Mouse (Mus musculus) ovary, postnatal 10 days (tissue): ENCODE results near the gene Rnf148.

Source experiments
- DNase-seq: peaks from one replicate; pipeline ENCODE4 v3.0.0; 2022; ENCODE audit warnings: low spot score

Gene Rnf148

DNA sequence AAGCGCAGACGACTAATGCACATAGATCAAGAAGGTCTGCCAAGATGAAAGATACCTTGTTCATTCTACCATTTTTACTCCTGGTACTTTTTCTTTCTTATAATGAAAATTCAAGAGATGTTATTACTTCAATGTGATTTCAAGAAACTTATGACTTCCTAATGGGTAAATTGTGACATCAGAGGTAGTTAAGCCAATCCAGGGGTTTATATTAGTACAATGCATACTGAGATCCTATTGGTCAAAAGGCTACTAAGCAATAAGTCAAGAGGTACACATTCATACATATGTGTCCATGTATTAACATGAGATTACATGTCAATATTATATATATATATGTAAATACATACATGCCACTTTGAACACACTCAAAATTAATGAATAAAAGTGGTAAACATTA is at the start of gene Rnf148:
Gene Rnf148, minus strand, starts transcription at position 101 of the 400 bp plus-strand sequence.
- no peak for DNase-seq

DNA sequence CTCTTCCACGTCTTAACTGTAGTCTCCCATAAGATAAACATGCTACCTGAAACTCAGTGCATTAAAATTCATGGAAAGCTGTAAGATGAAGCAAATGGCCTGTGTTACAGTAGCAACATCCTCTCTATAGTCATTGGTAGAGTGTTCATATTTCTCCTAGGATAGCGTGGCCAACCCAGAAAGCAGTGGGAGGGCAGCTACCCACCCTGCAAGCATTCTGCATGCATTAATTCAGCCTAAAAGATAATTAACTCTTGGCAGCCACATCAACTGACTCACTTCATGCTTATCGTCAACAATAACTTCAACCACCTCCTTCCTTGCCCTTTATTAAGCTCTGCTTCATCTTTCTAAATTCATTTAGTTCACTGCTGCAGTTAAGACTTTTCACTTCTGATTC is 45.9 kb upstream of the Rnf148 start:
- DNase-seq = no peak

GRCm38 (mm10) chr6:23678172-23678571 is 23.2 kb upstream of the Rnf148 start:
- no peak for DNase-seq

DNA sequence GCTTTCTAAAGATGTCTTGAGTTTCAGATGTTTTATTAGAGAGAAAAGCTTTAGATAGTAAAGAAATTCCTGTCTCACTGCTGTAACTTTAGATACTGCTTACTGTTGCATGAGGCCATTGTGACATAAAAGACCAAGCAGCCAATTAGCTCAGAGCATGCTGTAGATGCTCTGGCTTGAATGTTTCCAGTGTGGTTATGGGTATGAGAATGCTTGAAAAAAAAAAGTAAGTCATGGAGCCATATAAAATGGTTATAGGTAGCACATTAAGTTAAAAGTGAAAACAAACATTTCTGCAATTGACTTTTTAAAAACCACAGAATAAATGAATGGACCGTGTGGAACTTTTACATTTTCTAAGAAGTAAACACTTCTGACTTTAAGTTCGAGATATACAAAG is 4.7 kb downstream of the Rnf148 start, which contains the start of gene Rnf133:
Gene Rnf133, minus strand, starts transcription at position 101 of the 400 bp plus-strand sequence.
- no peak for DNase-seq

- no peak for DNase-seq
Measured at GRCm38 (mm10) chr6:23648732-23649131, 6.2 kb downstream of the Rnf148 start.

DNA sequence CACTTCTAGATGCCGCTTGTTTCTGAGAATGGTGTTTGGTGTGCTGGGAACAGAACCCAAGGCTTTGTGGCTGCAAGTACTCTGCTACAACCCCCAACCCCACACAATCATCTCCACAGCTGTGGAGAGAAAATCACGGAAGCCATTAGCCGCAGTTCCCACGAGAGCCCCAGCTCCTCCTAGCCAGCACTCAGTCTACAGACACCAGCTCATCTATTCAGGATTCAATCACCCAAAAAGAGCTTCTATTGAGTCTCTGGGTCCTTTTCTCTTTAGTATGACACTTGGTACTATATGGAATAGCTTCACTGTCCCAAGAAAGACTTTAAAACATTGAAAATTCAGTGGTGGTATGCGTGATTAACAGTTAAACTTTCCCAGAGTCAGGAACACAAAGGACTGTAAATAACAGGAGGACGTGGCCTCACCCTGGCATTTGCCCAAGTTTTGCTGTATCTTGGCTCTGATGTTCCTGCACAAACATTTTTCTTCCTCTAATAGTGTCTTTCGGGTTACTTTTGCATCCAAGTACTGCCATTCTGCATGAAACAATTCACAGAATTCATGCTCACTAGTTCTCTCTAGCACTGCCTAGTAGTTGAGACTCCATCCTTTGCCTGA is 7.2 kb downstream of the Rnf148 start:
- DNase-seq = no peak

- DNase-seq = no peak
Measured at GRCm38 (mm10) chr6:23637081-23637480, 17.9 kb downstream of the Rnf148 start.

- no peak for DNase-seq
Measured at GRCm38 (mm10) chr6:23635208-23635607, 19.7 kb downstream of the Rnf148 start.

DNA sequence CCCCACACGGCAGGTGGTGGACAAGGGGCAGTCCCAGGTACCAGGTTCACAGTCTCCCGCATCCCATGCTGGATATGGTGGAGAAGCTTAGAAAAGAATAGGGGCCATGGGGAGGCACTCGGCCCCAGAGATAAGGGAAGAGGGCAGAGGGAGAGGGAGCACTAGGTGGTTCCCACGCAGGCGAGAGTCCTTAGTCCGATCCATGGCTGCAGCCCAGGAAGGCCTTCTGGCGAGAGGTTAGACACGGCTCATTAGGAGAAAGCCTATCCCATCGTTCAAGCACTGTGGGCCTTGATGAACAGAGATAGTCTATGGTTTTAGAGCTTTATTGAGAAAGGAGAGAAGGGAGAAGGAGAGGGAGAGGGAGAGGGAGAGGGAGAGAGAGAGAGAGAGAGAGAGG is 20.9 kb downstream of the Rnf148 start:
- DNase-seq = no peak

DNA sequence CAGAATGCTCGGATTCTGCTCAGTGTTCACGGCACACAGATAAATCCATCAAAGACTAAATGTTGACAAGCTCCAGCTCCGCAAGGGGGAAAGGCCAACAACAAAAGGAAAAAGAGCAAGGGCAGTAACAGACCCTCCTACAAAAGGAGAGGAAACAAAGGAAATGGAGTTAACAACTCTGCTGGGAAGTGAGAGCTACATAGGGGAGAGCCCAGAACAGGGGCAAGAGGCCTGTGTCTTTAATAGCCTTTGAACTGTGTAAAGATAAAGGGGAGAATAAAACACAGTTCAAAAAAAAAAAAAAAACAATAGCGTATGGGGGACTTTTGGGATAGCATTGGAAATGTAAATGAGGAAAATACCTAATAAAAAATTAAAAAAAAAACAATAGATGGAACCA is 24.5 kb downstream of the Rnf148 start:
- DNase-seq = no peak
